Mouse (Mus musculus) stomach, embryonic 16.5 days (tissue): Measurements from ENCODE around the gene Susd1. TPM values are rescaled to one million over a fixed set of nuclear protein-coding genes. Genes with fewer than 3 reads are reported as not detected.

ENCODE experiments used
- ATAC-seq: fragments of 200-750 bp; cut with Nextera tagmentation; 2 replicates; pipeline ENCODE4 v1.8.0; 2017; ENCODE audit warnings: moderate number of reproducible peaks, moderate TSS enrichment; ENCODE audit not compliant: insufficient read depth, low FRiP score
- H3K27ac ChIP-seq: fragments of 300-500 bp; sonication (generic); 2 replicates; pipeline ENCODE4 v1.5.1; 2014; ENCODE audit warnings: low read length
- H3K27me3 ChIP-seq: fragments of 300-500 bp; sonication (generic); 2 replicates; pipeline ENCODE4 v1.6.1; 2014; ENCODE audit warnings: low read length, control low read depth, mixed read lengths; ENCODE audit not compliant: control insufficient read depth, insufficient read depth
- H3K36me3 ChIP-seq: fragments of 300-500 bp; sonication (generic); 2 replicates; pipeline ENCODE4 v1.6.1; 2014; ENCODE audit warnings: low read length; ENCODE audit not compliant: control insufficient read depth, insufficient read depth
- H3K4me1 ChIP-seq: fragments of 300-500 bp; sonication (generic); 2 replicates; pipeline ENCODE4 v1.6.1; 2014; ENCODE audit warnings: low read length, control low read depth, mixed read lengths; ENCODE audit not compliant: control insufficient read depth, insufficient read depth
- H3K4me2 ChIP-seq: fragments of 300-500 bp; sonication (generic); 2 replicates; pipeline ENCODE4 v1.6.1; 2014; ENCODE audit warnings: low read depth, low read length, mixed read lengths
- H3K4me3 ChIP-seq: fragments of 300-500 bp; sonication (generic); replicated peaks from 2 replicates; pipeline ENCODE4 v1.5.1; 2014; ENCODE audit warnings: mild to moderate bottlenecking, low read length
- H3K9ac ChIP-seq: fragments of 300-500 bp; sonication (generic); 2 replicates; pipeline ENCODE4 v1.6.1; 2014; ENCODE audit warnings: low read length
- H3K9me3 ChIP-seq: fragments of 300-500 bp; sonication (generic); replicated peaks from 2 replicates; pipeline ENCODE4 v1.6.1; 2016; ENCODE audit warnings: low read length, control low read depth; ENCODE audit not compliant: control insufficient read depth
- WGBS: fragments of 180-500 bp; shearing (Covaris S2); extraction: QIAGEN DNeasy Blood & Tissue Kit; methylation state at CpG from one replicate; pipeline ENCODE4 v1.1.7; 2014; 5-methylcytosine and 5-hydroxymethylcytosine counted together
- polyA plus RNA-seq: library from polyadenylated mRNA; unstranded; fragments of >200 nt; fragmentation: Nextera tagmentation; extraction: Ambion mirVana; gene quantifications from 2 replicates; pipeline ENCODE4 v1.2.1, GENCODE M21; 2015

Susd1 gene
- polyA plus RNA-seq, 1 experiment from 2014 or later = 11.8 TPM

DNA sequence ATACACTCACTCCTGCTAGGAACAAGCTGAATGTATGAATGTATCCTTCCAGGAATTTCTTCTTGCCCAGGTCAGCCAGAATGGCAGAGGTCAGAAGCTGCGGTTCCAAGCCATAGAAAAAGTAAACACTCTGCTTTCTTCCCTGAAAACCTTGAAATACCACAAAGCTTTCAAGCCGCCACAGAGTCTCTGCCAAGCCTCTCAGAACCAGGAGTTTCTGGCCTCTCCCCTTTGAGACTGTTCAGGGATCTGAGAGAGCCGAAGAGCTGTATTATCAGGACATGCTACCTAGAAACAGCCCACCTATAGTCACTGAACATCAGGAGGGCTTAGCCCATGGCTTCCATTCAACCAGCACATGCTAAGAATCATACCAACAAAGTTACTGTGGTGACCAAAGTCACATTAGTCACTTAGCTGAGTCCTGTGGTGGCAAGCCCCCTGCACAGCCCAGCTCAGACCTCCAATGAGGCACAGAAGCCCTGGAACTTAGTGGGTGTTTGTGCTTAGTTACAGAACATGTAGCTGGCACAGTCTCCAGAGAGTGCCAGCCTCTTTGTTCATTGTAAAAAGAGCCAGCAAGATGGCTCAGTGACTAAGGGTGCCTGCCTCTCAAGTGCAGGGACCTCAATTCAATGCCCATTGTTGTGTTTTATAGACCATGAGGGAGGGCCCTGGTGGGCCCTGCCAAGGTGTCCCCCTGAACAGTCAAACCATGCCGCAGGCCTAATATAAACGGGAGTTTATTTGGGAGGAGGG lies 16.2 kb downstream of the Susd1 start:
- Histone ChIP-seq H3K36me3 (no peaks in the 10 kb centered on the region), H3K9me3 (no peaks in the 10 kb centered on the region), H3K4me3 (no peak overlapping the region), H3K27me3 (no peaks in the 10 kb centered on the region), H3K27ac (peak overlapping the region; percentile 77), H3K9ac (no peak overlapping the region), H3K4me1 (peaks cover 14% of the 10 kb centered on the region), H3K4me2 (no peak overlapping the region)
- ATAC-seq = no peak
- WGBS = 31% methylated on average over 5 of the region's 5 CpGs

DNA sequence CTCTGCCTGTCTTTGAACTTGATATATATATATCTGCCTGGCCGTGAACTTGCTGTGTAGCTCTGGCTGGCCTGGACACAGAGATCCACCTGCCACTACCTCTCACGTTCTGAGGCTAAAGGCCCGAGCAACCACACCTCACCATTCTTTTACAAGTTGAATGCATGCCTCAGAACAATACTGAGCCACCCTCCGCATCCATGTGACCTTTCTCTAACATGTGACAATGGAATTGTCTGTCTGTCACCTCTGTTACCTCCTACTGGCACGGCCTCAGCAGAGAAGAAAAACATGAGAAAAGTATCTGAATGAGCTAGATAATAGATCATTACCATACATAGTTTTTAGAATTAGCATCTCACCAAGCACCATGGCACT lies 17.1 kb downstream of the Susd1 start:
- WGBS = 61% methylated on average over 5 of the region's 5 CpGs
- H3K36me3 ChIP-seq = no peaks in the 10 kb centered on the region
- H3K4me1 ChIP-seq = peaks cover 14% of the 10 kb centered on the region
- H3K4me3 ChIP-seq = no peak overlapping the region
- no peaks in the 10 kb centered on the region for H3K9me3 ChIP-seq
- H3K27ac ChIP-seq = peak overlapping the region; percentile 66; the same call in 1 of the 2 replicates
- no peak overlapping the region for H3K4me2 ChIP-seq
- ATAC-seq = no peak
- H3K27me3 ChIP-seq = no peaks in the 10 kb centered on the region
- no peak overlapping the region for H3K9ac ChIP-seq

DNA sequence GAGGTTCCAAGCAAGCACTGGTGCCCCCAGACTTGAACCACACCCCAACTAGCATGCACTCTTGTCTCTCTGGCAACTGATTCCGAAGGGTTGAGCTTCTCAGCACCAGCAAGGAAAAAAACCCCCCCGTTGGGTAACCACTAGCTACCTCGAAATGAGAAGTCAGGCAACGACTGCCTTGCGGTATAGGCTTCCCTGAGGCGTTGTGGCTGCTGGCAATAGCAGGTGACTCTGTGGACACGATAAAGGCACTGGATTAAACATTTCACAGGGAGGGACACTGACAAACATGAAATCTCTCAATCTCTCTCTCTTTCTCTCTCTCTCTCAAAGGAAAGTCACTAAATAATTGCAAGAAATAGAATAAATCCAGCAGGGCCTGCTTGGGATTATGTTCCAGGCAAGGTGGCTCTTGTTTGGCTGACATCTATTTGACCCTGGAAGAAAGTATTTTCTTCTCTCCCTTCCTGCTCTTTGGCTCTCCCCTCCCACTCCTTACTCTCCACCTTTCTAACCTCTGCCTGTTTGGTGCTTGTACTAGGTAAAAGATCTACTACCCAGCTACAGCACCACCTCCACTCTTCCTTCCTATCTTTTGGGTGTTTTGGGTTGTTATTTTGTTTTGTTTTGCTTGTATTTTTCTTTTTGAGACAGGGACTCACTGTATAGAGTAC lies 17.6 kb downstream of the Susd1 start:
- Histone ChIP-seq H3K4me2 (no peak overlapping the region), H3K27me3 (no peaks in the 10 kb centered on the region), H3K9me3 (no peaks in the 10 kb centered on the region), H3K27ac (peak overlapping the region; percentile 66), H3K9ac (no peak overlapping the region), H3K4me3 (no peak overlapping the region), H3K4me1 (peaks cover 14% of the 10 kb centered on the region), H3K36me3 (no peaks in the 10 kb centered on the region)
- 65% methylated on average over 7 of the region's 7 CpGs for WGBS
- ATAC-seq = no peak

DNA sequence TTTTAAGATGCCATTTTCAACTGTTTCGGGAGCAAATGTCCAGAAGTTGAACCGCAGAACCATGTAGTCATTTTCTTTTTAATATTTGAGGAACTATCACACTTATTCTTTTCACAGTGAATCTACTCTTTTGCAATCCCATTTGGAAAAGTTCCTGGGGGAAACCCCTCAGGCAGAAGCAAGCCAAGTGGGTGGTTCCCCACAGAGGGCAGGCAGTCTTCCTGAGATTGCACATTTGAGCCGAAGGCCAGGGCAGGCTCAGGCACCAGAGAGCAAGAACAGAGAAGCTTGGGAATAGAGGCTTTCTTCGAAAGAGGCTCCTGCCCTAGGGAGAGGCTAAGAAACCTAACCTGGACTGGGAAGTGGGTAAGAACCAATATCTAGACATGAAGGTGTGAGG lies 19.2 kb downstream of the Susd1 start:
- H3K36me3 ChIP-seq = no peaks in the 10 kb centered on the region
- no peak for ATAC-seq
- no peak overlapping the region for H3K4me3 ChIP-seq
- WGBS = 83% methylated on average over 4 of the region's 4 CpGs
- no peaks in the 10 kb centered on the region for H3K27me3 ChIP-seq
- H3K27ac ChIP-seq = no peak overlapping the region
- no peak overlapping the region for H3K4me2 ChIP-seq
- H3K9me3 ChIP-seq = no peaks in the 10 kb centered on the region
- peaks cover 14% of the 10 kb centered on the region for H3K4me1 ChIP-seq
- H3K9ac ChIP-seq = no peak overlapping the region

DNA sequence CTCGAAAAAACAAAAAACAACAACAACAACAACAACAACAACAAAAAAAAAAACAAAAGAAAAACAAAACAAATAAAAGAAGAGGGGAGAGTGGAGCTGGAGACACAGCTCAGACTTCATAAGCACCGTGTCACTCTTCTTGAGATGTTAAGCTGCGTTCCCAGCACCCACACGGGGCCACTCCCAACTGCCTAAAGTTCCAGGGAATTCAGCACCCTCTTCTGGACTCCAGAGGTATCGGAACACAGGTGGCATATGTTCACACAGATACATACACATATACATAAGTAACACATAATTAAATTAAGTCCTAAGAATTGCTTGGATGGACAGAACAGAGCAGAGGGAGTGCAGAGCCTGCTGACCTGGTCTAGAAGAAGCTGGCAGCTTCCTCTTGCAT lies 25.0 kb downstream of the Susd1 start:
- Histone ChIP-seq H3K4me1 (no peaks in the 10 kb centered on the region), H3K9me3 (no peaks in the 10 kb centered on the region), H3K4me2 (no peak overlapping the region), H3K4me3 (no peak overlapping the region), H3K27me3 (no peaks in the 10 kb centered on the region), H3K9ac (no peak overlapping the region), H3K27ac (no peak overlapping the region), H3K36me3 (no peaks in the 10 kb centered on the region)
- ATAC-seq = no peak
- 92% methylated on average over 5 of the region's 5 CpGs for WGBS

DNA sequence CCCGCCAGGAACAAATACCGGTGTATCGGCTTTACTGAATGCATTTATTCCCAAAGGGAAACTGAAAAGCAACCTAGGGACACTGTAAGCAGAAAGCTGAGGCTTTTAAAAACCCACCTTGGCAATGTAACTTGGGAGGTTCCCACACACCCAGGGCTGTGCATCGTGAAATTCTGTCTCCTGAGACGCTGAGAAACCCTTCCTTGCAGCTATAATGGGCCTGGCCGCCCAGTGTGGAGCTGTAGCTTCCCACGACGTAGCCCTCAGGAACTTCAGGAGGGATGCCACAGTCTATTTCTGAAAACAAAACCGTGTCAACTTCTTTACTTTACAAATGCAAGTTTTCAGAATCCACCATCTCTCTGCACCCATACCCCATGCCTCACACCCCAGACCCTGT lies 27.3 kb downstream of the Susd1 start:
- Histone ChIP-seq H3K4me2 (no peak overlapping the region), H3K36me3 (no peaks in the 10 kb centered on the region), H3K9me3 (no peaks in the 10 kb centered on the region), H3K9ac (no peak overlapping the region), H3K4me3 (no peak overlapping the region), H3K4me1 (no peaks in the 10 kb centered on the region), H3K27ac (no peak overlapping the region), H3K27me3 (no peaks in the 10 kb centered on the region)
- no peak for ATAC-seq
- WGBS = 83% methylated on average over 9 of the region's 9 CpGs

DNA sequence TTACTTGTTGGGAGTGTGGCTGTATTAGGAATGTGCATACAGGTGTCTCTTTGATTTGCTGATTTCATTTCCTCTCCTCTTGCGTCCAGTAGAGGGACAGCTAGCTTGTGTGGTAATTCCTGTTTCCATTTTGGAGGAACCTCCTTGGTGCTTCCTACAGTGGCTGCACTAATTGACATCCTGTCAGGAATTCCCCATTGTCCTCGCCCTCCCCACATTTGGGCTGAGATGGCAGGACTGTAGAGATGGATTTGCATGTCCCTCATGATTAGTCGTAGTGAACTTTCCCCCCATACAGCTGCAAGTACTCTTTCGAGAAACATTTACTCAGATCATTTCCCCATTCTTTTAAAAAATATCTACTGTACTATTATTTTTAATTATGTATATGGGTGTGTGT lies 30.7 kb downstream of the Susd1 start:
- no peaks in the 10 kb centered on the region for H3K36me3 ChIP-seq
- WGBS = 87% methylated on average over 4 of the region's 4 CpGs
- 0 out of 2 replicates have a peak, but pooled peaks cover 4% of the 10 kb centered on the region for H3K4me1 ChIP-seq
- no peak overlapping the region for H3K9ac ChIP-seq
- no peak overlapping the region for H3K27ac ChIP-seq
- no peak overlapping the region for H3K4me3 ChIP-seq
- no peaks in the 10 kb centered on the region for H3K27me3 ChIP-seq
- no peaks in the 10 kb centered on the region for H3K9me3 ChIP-seq
- H3K4me2 ChIP-seq = no peak overlapping the region
- no peak for ATAC-seq

DNA sequence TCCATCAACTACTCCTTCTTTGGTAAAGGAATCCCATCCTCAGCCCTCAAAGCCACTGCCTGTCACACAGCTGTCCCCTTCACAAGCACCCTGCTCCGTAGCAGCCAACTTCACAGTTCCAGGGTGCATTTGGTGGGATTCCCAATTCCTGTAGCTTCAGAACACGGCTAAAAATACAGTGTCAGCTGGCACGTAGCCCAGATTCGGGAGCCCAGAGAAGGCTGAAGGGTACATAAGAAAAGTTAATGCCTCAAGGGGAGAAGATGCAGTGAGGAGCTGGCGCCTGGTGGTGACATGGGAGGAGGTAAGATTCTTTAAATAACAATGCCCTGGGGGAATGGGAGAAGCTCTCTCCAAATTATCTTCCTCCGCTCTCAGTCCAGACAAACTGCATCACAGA lies 34.1 kb downstream of the Susd1 start:
- Histone ChIP-seq H3K4me2 (peak overlapping the region; percentile 38), H3K27ac (0 out of 2 replicates have a peak overlapping the region, but pooled peaks have one; percentile 8), H3K4me3 (no peak overlapping the region), H3K9me3 (no peaks in the 10 kb centered on the region), H3K4me1 (peaks cover 4% of the 10 kb centered on the region; the same call in 1 of the 2 replicates), H3K36me3 (no peaks in the 10 kb centered on the region), H3K27me3 (no peaks in the 10 kb centered on the region), H3K9ac (peak overlapping the region; percentile 51; the same call in 1 of the 2 replicates)
- ATAC-seq = no peak
- WGBS = 49% methylated on average over 6 of the region's 6 CpGs

DNA sequence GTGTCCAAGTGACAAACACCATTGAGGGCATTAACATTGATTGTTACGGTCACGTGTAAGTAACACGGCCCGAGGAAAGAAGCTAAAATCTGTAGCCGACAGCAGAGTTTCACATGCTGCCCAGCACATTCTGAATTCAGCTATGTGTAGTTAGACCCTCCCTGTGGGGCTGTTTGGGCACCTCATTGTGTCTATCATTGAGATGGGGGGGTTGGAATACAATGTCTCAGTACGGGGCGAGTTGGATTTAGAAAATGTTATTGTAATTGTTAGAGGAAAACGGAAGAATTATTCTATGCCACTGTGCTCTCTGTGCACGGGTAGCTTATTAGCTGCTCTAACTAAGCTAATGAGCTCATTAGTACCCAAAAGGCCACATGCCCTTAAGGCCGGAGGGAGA lies 37.5 kb downstream of the Susd1 start:
- Histone ChIP-seq H3K4me2 (no peak overlapping the region), H3K27ac (no peak overlapping the region), H3K27me3 (no peaks in the 10 kb centered on the region), H3K4me1 (peaks cover 4% of the 10 kb centered on the region; the same call in 1 of the 2 replicates), H3K9me3 (no peaks in the 10 kb centered on the region), H3K36me3 (no peaks in the 10 kb centered on the region), H3K9ac (no peak overlapping the region), H3K4me3 (no peak overlapping the region)
- no peak for ATAC-seq
- 88% methylated on average over 10 of the region's 10 CpGs for WGBS
